27 mouse cellular contexts compared by ENCODE assay signal in the genomic region with DNA sequence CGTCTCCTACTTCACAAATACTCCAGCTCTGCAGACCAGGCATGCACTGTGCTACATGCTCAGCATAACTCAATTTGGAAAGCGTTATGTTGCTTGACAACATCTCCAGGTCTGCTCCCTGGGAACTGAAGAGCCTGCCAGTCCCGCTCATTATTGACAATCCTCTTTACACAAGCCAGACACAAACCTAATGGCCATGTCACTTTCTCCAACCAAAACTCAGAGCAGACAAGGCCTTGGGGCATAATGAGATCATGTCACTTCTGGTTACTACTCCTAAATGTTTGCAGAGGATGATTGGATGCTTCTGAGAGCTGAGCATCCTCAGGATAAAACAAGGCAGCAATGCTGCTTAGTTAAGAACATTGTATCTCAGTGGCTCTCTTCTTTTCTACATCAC. TPM values are rescaled to one million over a fixed set of nuclear protein-coding genes. Genes with fewer than 3 reads are reported as not detected.
DNase-seq lines count a peak whose midpoint lies in the region; TF ChIP-seq lines count a peak whose summit lies in the region.
"Had no signal": no experiment of that assay in that cellular context is flagged by ENCODE, and none has a peak within 500 bp of the region (broad histone marks: within the 10 kb centered on the region; RNA-seq: fewer than 3 reads in every experiment).

No protein-coding gene starts in this region.

- TF ChIP-seq POLR2A in brain, embryonic 14.5 days (IDR thresholded peaks at IDR 0.05; ENCODE audit: borderline replicate concordance, extremely low read depth, insufficient read depth, insufficient read length, poor library complexity, severe bottlenecking) = no peak

- DNase-seq in adrenal gland, postnatal 10 days = peak; percentile 3
- DNase-seq in adrenal gland, postnatal 4 days (ENCODE audit: low spot score in 2 of 2) = no peak
- peak; percentile 15 for DNase-seq in Muller cell, postnatal 12 days (ENCODE audit: inconsistent ontology term)
- peak; percentile 14 for DNase-seq in brain, embryonic 14.5 days (ENCODE audit: low read depth)
- DNase-seq in retina, postnatal 7 days (ENCODE audit: low read depth, low spot score) = peak; percentile 0
- no peak for DNase-seq in right cerebral cortex, adult 2 months (ENCODE audit: low spot score in 2 of 2)
- no peak for DNase-seq in frontal cortex, adult 2 months (ENCODE audit: extremely low spot score in 1 of 2, low spot score in 1 of 2)
- DNase-seq: cerebellum, adult 18-20 months; cerebellum, adult 9-11 months; cerebellum, postnatal 36 days; gastrocnemius, postnatal 14 days; heart, adult 2 months; heart, postnatal 14 days; kidney, adult 11 months had no signal

- no peak for TF ChIP-seq CTCF in brain, embryonic 14.5 days (IDR thresholded peaks at IDR 0.05; ENCODE audit: borderline replicate concordance, extremely low read depth, insufficient read depth, insufficient read length)

RNA-seq across cellular contexts. Expression of a gene that starts 47.2 kb away (rescaled TPM):
- 10 to 100 TPM; 16.2 to 23.1 TPM for total RNA-seq in adrenal gland, postnatal 10 days (2021)
- total RNA-seq in adrenal gland, postnatal 4 days (2021) = 10 to 100 TPM; 13.9 to 16.4 TPM
- polyA plus RNA-seq in brain, embryonic 14.5 days (2012; rRNA removed) = 26.7 and 35.0 TPM in 2 replicates
- 66.7 and 82.2 TPM in 2 replicates for polyA plus RNA-seq in frontal cortex, adult 2 months (2012; rRNA removed)

RNA-seq across cellular contexts. Expression of a gene that starts 53.8 kb away (rescaled TPM):
- not detected for total RNA-seq in adrenal gland, postnatal 10 days (2021)
- total RNA-seq in adrenal gland, postnatal 4 days (2021) = not detected
- polyA plus RNA-seq in brain, embryonic 14.5 days (2012; rRNA removed) = not detected in 2 replicates
- polyA plus RNA-seq in frontal cortex, adult 2 months (2012; rRNA removed) = not detected in 2 replicates
- total RNA-seq: ES-E14; gastrocnemius, adult 18-20 months; gastrocnemius, postnatal 14 days; heart, adult 2 months; heart, postnatal 14 days; hematopoietic stem cell, adult 5-6 weeks; hindbrain, postnatal 0 days had no signal
- polyA plus RNA-seq: embryonic facial prominence, embryonic 15.5 days; erythroblast, embryonic 14.5 days; forebrain, embryonic 10.5 days; forebrain, embryonic 14.5 days; gonadal fat pad, adult 2 months; heart, adult 2 months; heart, embryonic 11.5 days; heart, embryonic 15.5 days; hindbrain, embryonic 13.5 days; hindbrain, postnatal 0 days; intestine, embryonic 14.5 days had no signal

RNA-seq across cellular contexts. Expression of a gene that starts 59.3 kb away (rescaled TPM):
- not detected for total RNA-seq in adrenal gland, postnatal 10 days (2021)
- total RNA-seq in adrenal gland, postnatal 4 days (2021) = not detected
- polyA plus RNA-seq in brain, embryonic 14.5 days (2012; rRNA removed) = not detected in 2 replicates
- polyA plus RNA-seq in frontal cortex, adult 2 months (2012; rRNA removed) = not detected in 2 replicates
- total RNA-seq: gastrocnemius, adult 18-20 months; gastrocnemius, postnatal 14 days; heart, adult 2 months; heart, postnatal 14 days; hematopoietic stem cell, adult 5-6 weeks; hindbrain, postnatal 0 days had no signal
- polyA plus RNA-seq: embryonic facial prominence, embryonic 15.5 days; erythroblast, embryonic 14.5 days; forebrain, embryonic 10.5 days; forebrain, embryonic 14.5 days; gonadal fat pad, adult 2 months; heart, adult 2 months; heart, embryonic 11.5 days; heart, embryonic 15.5 days; hindbrain, embryonic 13.5 days; hindbrain, postnatal 0 days; intestine, embryonic 14.5 days had no signal

Comparison
In these comparisons a context has a peak if more than half of its experiments do, and no peak if none do; other contexts are left out.
1. DNase-seq: peak in adrenal gland, postnatal 10 days (single experiment), Muller cell, postnatal 12 days (single experiment), brain, embryonic 14.5 days (single experiment) and retina, postnatal 7 days (single experiment); none in adrenal gland, postnatal 4 days (0 of 2), right cerebral cortex, adult 2 months (0 of 2) and frontal cortex, adult 2 months (0 of 2).